Comparison of ENCODE assay signal across 10 mouse cellular contexts in the genomic region with DNA sequence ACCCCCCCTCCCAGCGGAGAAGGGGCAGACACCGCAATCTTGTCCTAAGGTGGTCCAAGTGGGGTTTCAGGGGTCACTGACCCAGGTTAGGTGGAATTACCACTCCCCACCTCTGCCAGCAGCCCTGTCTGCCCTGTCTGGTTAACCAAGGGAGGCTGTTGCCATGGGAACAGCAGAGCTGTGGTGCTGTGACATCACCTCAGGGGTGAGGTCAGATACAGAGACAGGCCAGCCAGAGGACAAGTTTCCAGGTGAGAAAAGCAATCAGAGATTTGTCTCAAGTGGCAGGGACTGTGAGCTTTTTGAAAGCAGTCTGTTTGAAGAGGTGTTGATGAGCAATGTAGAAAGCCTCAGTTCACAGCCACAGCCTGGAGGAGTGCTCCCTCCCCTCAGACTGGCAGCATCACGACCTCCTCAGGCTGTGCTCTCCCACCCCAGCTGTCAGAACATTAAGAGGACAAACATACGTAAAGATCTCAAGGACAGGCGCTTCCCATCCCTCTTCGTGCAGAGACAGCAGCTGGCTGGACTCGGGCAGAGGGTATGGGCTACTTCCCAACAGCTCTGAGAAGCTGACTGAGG. TPM values are rescaled to one million over a fixed set of nuclear protein-coding genes. Genes with fewer than 3 reads are reported as not detected.
DNase-seq lines count a peak whose midpoint lies in the region; ATAC-seq and TF ChIP-seq lines count a peak whose summit lies in the region.
"Had no signal": no experiment of that assay in that cellular context is flagged by ENCODE, and none has a peak within 500 bp of the region (broad histone marks: within the 10 kb centered on the region; RNA-seq: fewer than 3 reads in every experiment).

A gene (minus strand): TSS at position 101 of the 582 bp plus-strand sequence.

- H3K9ac ChIP-seq in lung, embryonic 14.5 days: no peak within 1 kb of the TSS
- H3K9ac ChIP-seq in neural tube, embryonic 14.5 days (replicated peaks; ENCODE audit: low read depth, low read length): no peak within 1 kb of the TSS
- H3K9ac ChIP-seq: liver, embryonic 13.5 days had no signal

- H3K4me2 ChIP-seq in lung, embryonic 14.5 days: no peak within 1 kb of the TSS
- no peak within 1 kb of the TSS for H3K4me2 ChIP-seq in neural tube, embryonic 14.5 days (ENCODE audit: low read depth, low read length)
- H3K4me2 ChIP-seq: liver, embryonic 13.5 days had no signal

- DNase-seq in lung, embryonic 14.5 days: peak; percentile 43
- no peak for DNase-seq in lung, adult 2 months
- peak; percentile 52 for DNase-seq in embryonic facial prominence, embryonic 10.5 days (ENCODE audit: low spot score)
- peak; percentile 31 to 65 for DNase-seq in kidney, postnatal 25 days
- no peak for DNase-seq in right cerebral cortex, adult 18-20 months
- no peak for DNase-seq in heart, adult 9 months (ENCODE audit: low spot score in 2 of 2)
- DNase-seq: gastrocnemius, postnatal 10 days; liver, embryonic 13.5 days had no signal

- no peak for ATAC-seq in lung, embryonic 14.5 days (ENCODE audit: insufficient read depth)
- ATAC-seq in neural tube, embryonic 14.5 days (ENCODE audit: low read depth): no peak
- ATAC-seq in megakaryocyte-erythroid progenitor cell, adult 5-6 weeks (replicated peaks; ENCODE audit: low FRiP score, low TSS enrichment, poor library complexity, severe bottlenecking): no peak

- no peak within 1 kb of the TSS for H3K4me3 ChIP-seq in lung, embryonic 14.5 days (ENCODE audit: low read depth, low read length)
- no peak within 1 kb of the TSS for H3K4me3 ChIP-seq in lung, adult 2 months (replicated peaks; ENCODE audit: extremely low read depth, low read depth, low read length)
- H3K4me3 ChIP-seq in embryonic facial prominence, embryonic 10.5 days: no peak within 1 kb of the TSS; the same call in 1 of the 2 replicates
- H3K4me3 ChIP-seq in neural tube, embryonic 14.5 days (ENCODE audit: low read depth, low read length): no peak within 1 kb of the TSS
- H3K4me3 ChIP-seq: liver, embryonic 13.5 days had no signal

- no peaks in the 10 kb centered on the region for H3K36me3 ChIP-seq in lung, embryonic 14.5 days (ENCODE audit: insufficient read depth)
- H3K36me3 ChIP-seq in embryonic facial prominence, embryonic 10.5 days (replicated peaks): peaks cover 20% of the 10 kb centered on the region
- no peaks in the 10 kb centered on the region for H3K36me3 ChIP-seq in neural tube, embryonic 14.5 days (ENCODE audit: control insufficient read depth, insufficient read depth, low read length)
- H3K36me3 ChIP-seq: liver, embryonic 13.5 days had no signal

- 27% methylated on average over 7 of the region's 7 CpGs for WGBS in lung, embryonic 14.5 days
- WGBS in lung, adult 2 months: 46% methylated on average over 7 of the region's 7 CpGs
- WGBS in embryonic facial prominence, embryonic 10.5 days: 46% methylated on average over 7 of the region's 7 CpGs
- 45% methylated on average over 7 of the region's 7 CpGs for WGBS in neural tube, embryonic 14.5 days

- no peaks in the 10 kb centered on the region for H3K27me3 ChIP-seq in lung, embryonic 14.5 days (ENCODE audit: insufficient read depth, low read length)
- H3K27me3 ChIP-seq in embryonic facial prominence, embryonic 10.5 days (replicated peaks; ENCODE audit: low read depth, poor library complexity, severe bottlenecking): no peaks in the 10 kb centered on the region
- H3K27me3 ChIP-seq in neural tube, embryonic 14.5 days (ENCODE audit: control insufficient read depth, insufficient read depth, low read length): no peaks in the 10 kb centered on the region
- H3K27me3 ChIP-seq: liver, embryonic 13.5 days had no signal

- TF ChIP-seq POLR2A in lung, adult 2 months (IDR thresholded peaks at IDR 0.05; ENCODE audit: borderline replicate concordance, extremely low read depth, low read depth, low read length): no peak

- H3K27ac ChIP-seq in lung, embryonic 14.5 days (ENCODE audit: low read depth): no peak within 1 kb of the TSS
- peak within 1 kb of the TSS; percentile 19; the same call in 1 of the 2 replicates for H3K27ac ChIP-seq in embryonic facial prominence, embryonic 10.5 days (replicated peaks)
- H3K27ac ChIP-seq in neural tube, embryonic 14.5 days (ENCODE audit: low read depth, low read length): peak within 1 kb of the TSS; percentile 18; the same call in 1 of the 2 replicates
- H3K27ac ChIP-seq: liver, embryonic 13.5 days had no signal

- H3K9me3 ChIP-seq in lung, embryonic 14.5 days (ENCODE audit: low read depth, low read length): no peaks in the 10 kb centered on the region
- H3K9me3 ChIP-seq in embryonic facial prominence, embryonic 10.5 days: no peaks in the 10 kb centered on the region
- H3K9me3 ChIP-seq in neural tube, embryonic 14.5 days (ENCODE audit: control insufficient read depth, low read length): no peaks in the 10 kb centered on the region
- H3K9me3 ChIP-seq: liver, embryonic 13.5 days had no signal

- TF ChIP-seq CTCF in lung, embryonic 14.5 days (IDR thresholded peaks at IDR 0.05; ENCODE audit: low read depth): no peak
- TF ChIP-seq CTCF in lung, adult 2 months (IDR thresholded peaks at IDR 0.05; ENCODE audit: insufficient read depth, low read length): no peak

- peaks cover 12% of the 10 kb centered on the region for H3K4me1 ChIP-seq in lung, embryonic 14.5 days (ENCODE audit: insufficient read depth)
- peaks cover 5% of the 10 kb centered on the region for H3K4me1 ChIP-seq in lung, adult 2 months (ENCODE audit: control insufficient read depth, insufficient read depth, low read length)
- peaks cover 42% of the 10 kb centered on the region for H3K4me1 ChIP-seq in embryonic facial prominence, embryonic 10.5 days
- peaks cover 14% of the 10 kb centered on the region; the same call in 1 of the 2 replicates for H3K4me1 ChIP-seq in neural tube, embryonic 14.5 days (ENCODE audit: control insufficient read depth, insufficient read depth, low read length)
- H3K4me1 ChIP-seq: liver, embryonic 13.5 days had no signal

RNA-seq across cellular contexts. Expression of the gene that starts here (rescaled TPM):
- polyA plus RNA-seq in lung, embryonic 14.5 days (2014; fragmentation: Nextera tagmentation; extraction: Ambion mirVana): 0.57 and 0.62 TPM in 2 replicates
- 0.28 and 0.32 TPM in 2 replicates for polyA plus RNA-seq in lung, adult 2 months (2012; rRNA removed)
- polyA plus RNA-seq in embryonic facial prominence, embryonic 10.5 days (2016; fragmentation: Nextera tagmentation; extraction: Ambion mirVana): 0.13 and 0.56 TPM in 2 replicates
- 0.31 TPM in 1 of 2 replicates, not detected in the other for polyA plus RNA-seq in neural tube, embryonic 14.5 days (2014; fragmentation: Nextera tagmentation; extraction: Ambion mirVana)
- total RNA-seq in megakaryocyte-erythroid progenitor cell, adult 5-6 weeks (2014; fragmentation: Nextera tagmentation): 0.81 and 2.2 TPM in 2 replicates
- total RNA-seq in megakaryocyte-erythroid progenitor cell, adult 5-6 weeks (2017): 1.2 TPM in 2 replicates
- polyA plus RNA-seq: liver, embryonic 13.5 days had no signal

Comparison
In these comparisons a context has a peak if more than half of its experiments do, and no peak if none do; other contexts are left out.
1. Peak in DNase-seq in lung, embryonic 14.5 days; RNA of the gene not detected or under 1 TPM.
2. Peak in DNase-seq and H3K27ac ChIP-seq in embryonic facial prominence, embryonic 10.5 days; RNA of the gene not detected or under 1 TPM.
3. DNase-seq: peak in kidney, postnatal 25 days (2 of 2); none in lung, adult 2 months (single experiment), right cerebral cortex, adult 18-20 months (single experiment) and heart, adult 9 months (0 of 2).